Mouse (Mus musculus) left cerebral cortex, adult 11 months (tissue): ENCODE data around the gene Slc11a1.

ENCODE experiments used
- DNase-seq: peaks from one replicate; pipeline ENCODE4 v3.0.0; 2022; ENCODE audit warnings: low spot score

Gene Slc11a1

GRCm38 (mm10) chr1:74353453-74354229 lies 21.4 kb upstream of the Slc11a1 start:
- no peak for DNase-seq

GRCm38 (mm10) chr1:74357531-74357930 lies 17.5 kb upstream of the Slc11a1 start:
- DNase-seq: no peak

GRCm38 (mm10) chr1:74359952-74360517 lies 15.0 kb upstream of the Slc11a1 start:
- no peak for DNase-seq

DNA sequence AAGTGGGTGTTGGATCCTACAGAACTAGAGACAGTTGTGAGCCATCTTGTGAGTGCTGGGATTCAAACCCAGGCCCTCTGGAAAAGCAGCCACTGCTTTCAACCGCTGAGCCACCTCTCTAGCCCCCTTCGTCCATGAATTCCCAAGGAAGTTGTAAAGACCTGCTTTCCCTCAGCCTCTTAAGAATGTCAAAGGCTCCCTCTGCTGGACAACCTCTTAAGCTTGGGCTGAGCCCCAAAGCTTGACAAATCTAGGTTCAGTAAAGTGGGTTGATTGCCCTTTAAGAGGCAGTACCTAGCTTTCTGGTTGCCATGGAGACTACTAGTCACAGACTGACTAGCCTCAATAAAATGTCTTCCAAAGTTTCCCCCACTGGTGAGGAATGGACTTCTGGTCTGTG lies 13.2 kb upstream of the Slc11a1 start, which contains the start of gene Catip:
Gene Catip (plus strand): TSS at position 297 of the 400 bp plus-strand sequence.
- DNase-seq: peak; percentile 80

- no peak for DNase-seq
These were observed 12.4 kb upstream of the Slc11a1 start for GRCm38 (mm10) chr1:74362325-74363229.

GRCm38 (mm10) chr1:74363437-74363836 lies 11.6 kb upstream of the Slc11a1 start:
- DNase-seq: no peak

DNA sequence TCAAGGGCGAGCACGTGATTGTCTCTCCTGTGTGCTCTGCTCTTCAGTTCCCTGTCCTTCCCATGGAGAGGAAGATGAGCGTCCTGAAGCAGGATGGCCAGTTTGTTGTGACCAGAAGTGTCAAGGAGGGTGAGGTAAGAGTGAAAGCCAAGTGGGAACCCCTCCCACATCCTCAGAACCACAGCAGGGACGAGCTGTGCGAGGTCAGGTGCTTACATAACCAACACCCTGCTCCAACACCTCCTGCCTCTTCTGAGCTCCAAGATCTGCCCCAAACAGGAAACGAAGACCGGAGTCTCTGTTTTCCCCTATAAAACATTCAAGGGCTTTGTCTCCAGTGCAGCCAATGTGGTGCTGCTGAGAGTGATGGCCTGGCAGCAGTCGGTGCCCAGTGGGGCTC lies 10.7 kb upstream of the Slc11a1 start:
- DNase-seq: no peak

GRCm38 (mm10) chr1:74367886-74368645 lies 6.9 kb upstream of the Slc11a1 start:
- no peak for DNase-seq

GRCm38 (mm10) chr1:74370040-74370439 lies 5.0 kb upstream of the Slc11a1 start:
- DNase-seq: no peak

DNA sequence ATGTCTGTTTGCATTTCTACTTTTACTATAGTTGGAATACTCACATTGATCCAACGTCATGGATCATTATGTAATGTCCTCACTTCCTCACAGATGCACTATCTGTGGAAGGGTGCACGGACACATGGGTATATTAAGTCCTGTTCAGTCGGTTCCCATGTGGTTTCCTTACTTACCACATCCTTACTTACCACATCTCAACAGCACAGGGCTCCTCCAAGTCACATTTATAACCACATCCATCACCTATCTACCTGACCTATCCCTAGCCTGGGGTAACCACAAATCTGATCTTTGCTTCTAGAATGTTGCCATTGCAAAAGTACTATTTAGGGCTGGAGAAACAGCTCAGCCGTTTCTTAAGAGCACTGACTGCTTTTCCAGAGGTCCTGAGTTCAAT lies 1.6 kb upstream of the Slc11a1 start:
- DNase-seq: no peak

DNA sequence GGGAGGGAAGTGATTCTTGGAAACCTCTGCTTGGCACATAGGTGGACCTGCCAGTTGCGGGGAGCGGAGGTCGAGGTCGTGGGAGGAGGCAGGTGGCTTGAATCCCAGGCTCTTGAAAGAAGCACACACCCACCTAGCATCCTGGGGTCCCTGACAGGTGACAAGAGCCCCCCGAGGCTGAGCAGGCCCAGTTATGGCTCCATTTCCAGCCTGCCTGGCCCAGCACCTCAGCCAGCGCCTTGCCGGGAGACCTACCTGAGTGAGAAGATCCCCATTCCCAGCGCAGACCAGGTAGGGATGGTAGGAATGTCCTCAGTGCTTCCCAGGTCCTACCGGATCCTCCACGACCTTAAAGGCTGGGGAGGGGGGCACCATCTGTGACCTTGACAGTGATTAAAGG lies 566 bp downstream of the Slc11a1 start:
- no peak for DNase-seq

- DNase-seq: no peak
These were observed 1.4 kb downstream of the Slc11a1 start for GRCm38 (mm10) chr1:74376396-74376795.

- DNase-seq: no peak
These were observed 4.1 kb downstream of the Slc11a1 start for GRCm38 (mm10) chr1:74379058-74379504.

- DNase-seq: no peak
These were observed 5.5 kb downstream of the Slc11a1 start for GRCm38 (mm10) chr1:74380484-74380883.

DNA sequence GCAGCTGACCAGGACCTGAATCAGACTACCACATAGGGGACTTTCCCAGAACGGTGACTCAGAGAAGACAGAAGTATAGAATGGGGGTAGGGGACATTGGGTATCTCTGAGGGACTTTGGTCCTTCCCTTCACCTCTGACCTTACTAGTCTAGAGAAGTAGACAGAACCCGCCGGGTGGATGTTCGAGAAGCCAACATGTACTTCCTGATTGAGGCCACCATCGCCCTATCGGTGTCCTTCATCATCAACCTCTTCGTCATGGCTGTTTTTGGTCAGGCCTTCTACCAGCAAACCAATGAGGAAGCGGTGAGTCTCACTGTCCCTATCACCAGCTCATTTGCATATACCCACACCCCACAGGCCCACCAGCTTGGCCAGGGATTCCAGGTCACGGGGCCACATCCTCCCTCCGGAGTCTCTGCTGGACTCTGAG lies 6.6 kb downstream of the Slc11a1 start:
- DNase-seq: no peak

DNA sequence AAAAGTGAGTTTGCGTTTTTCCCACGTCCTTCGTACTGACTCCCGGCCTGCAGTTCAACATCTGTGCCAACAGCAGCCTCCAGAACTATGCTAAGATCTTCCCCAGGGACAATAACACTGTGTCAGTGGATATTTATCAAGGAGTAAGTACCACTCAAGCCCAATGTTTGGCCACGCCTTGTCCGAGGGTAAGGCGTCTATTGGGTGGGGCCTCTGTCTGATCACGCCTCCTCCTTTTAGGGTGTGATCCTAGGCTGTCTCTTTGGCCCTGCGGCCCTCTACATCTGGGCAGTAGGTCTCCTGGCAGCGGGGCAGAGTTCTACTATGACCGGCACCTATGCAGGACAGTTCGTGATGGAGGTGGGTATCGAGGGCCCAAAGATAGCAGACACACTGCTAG lies 8.4 kb downstream of the Slc11a1 start:
- no peak for DNase-seq

DNA sequence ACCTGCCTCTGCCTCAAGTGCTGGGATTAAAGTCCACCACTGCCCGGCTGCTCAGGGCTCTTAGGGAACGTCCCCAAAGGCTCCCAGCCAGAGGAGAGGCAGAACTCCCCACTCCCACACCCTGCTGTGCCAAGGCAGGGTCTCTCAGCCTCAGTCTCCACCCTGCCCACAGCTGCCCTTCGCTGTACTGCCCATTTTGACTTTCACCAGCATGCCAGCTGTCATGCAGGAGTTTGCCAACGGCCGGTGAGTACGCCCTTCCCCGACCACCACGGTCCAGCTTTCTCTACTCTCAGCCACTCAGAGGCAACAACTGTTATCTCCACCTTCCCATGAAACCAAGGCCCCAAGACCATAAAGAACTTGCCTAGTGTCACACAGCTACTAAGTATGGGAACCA lies 9.5 kb downstream of the Slc11a1 start:
- DNase-seq: no peak

DNA sequence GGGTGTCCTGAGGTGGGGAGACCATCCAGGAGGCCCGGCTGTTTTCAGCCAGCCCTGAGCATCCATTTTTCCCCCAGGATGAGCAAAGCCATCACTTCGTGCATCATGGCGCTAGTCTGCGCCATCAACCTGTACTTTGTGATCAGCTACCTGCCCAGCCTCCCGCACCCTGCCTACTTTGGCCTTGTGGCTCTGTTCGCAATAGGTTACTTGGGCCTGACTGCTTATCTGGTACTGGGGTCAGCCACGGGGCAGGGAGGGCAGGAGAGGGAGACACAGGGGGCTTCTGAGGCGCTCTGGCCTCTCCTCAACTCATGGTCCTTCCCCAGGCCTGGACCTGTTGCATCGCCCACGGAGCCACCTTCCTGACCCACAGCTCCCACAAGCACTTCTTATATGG lies 10.1 kb downstream of the Slc11a1 start:
- DNase-seq: no peak

DNA sequence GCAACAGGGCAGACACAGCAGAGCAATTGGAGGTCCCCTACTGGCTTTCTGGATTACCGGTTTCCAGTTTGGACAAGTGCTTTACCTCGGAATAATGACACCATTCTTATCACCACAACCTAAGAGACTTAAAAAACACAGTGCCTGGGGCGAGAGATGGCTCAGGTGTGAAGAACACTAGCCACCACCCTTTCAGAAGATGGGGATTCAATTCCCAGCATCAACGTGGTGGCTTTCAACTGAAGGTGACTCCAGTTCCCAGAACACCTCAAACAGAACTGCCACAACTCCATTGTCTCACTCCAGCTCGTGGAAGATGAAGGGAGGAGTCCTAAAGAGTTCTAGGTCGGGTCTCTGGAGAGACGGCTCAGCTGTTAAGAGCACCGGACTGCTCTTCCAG lies 10.5 kb downstream of the Slc11a1 start:
- no peak for DNase-seq

- DNase-seq: no peak
These were observed 11.3 kb downstream of the Slc11a1 start for GRCm38 (mm10) chr1:74386363-74386713.

DNA sequence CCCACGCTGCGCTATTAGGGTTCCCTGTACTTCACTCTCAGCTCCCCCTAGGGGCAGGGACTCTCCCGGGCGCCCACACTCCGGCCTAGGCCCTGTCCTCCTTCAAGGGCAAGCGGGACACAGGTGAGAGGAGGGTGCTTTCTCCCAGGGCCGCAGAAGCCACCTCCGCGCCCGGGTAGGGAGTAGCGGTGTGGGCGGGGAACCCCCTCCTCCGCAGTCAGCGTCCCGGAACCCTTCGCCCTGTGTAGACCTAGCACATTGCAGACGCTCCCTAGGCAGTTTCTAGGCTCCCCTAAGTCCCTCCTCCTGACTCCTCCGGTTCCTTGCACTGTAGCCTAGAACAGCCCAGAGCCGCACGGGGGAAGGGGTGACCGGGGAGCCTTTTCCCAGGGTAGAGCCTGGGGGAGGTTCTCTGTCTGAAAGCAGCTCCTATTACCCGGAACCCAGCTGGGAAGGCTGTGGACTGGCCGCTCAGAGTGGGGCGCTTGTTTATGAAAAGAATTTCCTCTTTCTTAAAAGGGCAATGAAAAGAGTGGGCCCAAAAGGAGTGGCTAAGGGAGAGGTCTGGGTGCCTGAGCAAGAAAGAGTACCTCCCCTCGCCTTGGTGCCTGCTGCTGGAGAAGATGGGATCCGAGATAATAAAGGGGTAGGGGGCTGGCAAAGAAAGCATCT lies 11.9 kb downstream of the Slc11a1 start:
- peak; percentile 90 for DNase-seq
